20 mouse cellular contexts compared by ENCODE assay signal in genomic region chr16:36951029-36951428, GRCm38 (mm10). TPM values are rescaled to one million over a fixed set of nuclear protein-coding genes. Genes with fewer than 3 reads are reported as not detected.
DNase-seq lines count a peak whose midpoint lies in the region; ATAC-seq and TF ChIP-seq lines count a peak whose summit lies in the region.
"Had no signal": no experiment of that assay in that cellular context is flagged by ENCODE, and none has a peak within 500 bp of the region (broad histone marks: within the 10 kb centered on the region; RNA-seq: fewer than 3 reads in every experiment).

No protein-coding gene starts in this region.

- POLR2A ChIA-PET in Patski (lab: Charles Lee), result no interaction called here

- H3K9me3 ChIP-seq in forebrain, embryonic 10.5 days, result no peaks in the 10 kb centered on the region
- no peaks in the 10 kb centered on the region for H3K9me3 ChIP-seq in forebrain, embryonic 16.5 days (ENCODE audit: control insufficient read depth, low read length)
- H3K9me3 ChIP-seq: embryonic facial prominence, embryonic 12.5 days; midbrain, embryonic 12.5 days had no signal

- 48% methylated on average over 4 of the region's 4 CpGs for WGBS in forebrain, embryonic 10.5 days
- WGBS in forebrain, embryonic 16.5 days, result 28% methylated on average over 4 of the region's 4 CpGs

- CTCF ChIA-PET in Patski (lab: Charles Lee), result interaction anchor here (1.7 kb wide), 1 partner anchor 12 kb away, joined by 7 read pairs; no protein-coding TSS in a partner anchor

- H3K36me3 ChIP-seq in forebrain, embryonic 10.5 days (replicated peaks), result no peaks in the 10 kb centered on the region
- H3K36me3 ChIP-seq in forebrain, embryonic 16.5 days (ENCODE audit: control insufficient read depth, insufficient read depth), result no peaks in the 10 kb centered on the region
- H3K36me3 ChIP-seq: embryonic facial prominence, embryonic 12.5 days; midbrain, embryonic 12.5 days had no signal

- no peak overlapping the region for H3K4me3 ChIP-seq in forebrain, embryonic 10.5 days
- H3K4me3 ChIP-seq in forebrain, embryonic 16.5 days (replicated peaks; ENCODE audit: low read length), result no peak overlapping the region
- H3K4me3 ChIP-seq: embryonic facial prominence, embryonic 12.5 days; gastrocnemius, adult 2 months; heart, adult 2 months; midbrain, embryonic 12.5 days had no signal

- in situ Hi-C loops in Patski (cut with MboI; ENCODE audit: low pct_unique_long_range_greater_than_20kb), result no loop called here

- ATAC-seq in forebrain, embryonic 16.5 days, result no peak
- peak; percentile 80 for ATAC-seq in Patski
- ATAC-seq: forebrain, postnatal 0 days had no signal

- no peak overlapping the region for H3K27ac ChIP-seq in forebrain, embryonic 10.5 days
- no peak overlapping the region for H3K27ac ChIP-seq in forebrain, embryonic 16.5 days (ENCODE audit: low read length)
- H3K27ac ChIP-seq: embryonic facial prominence, embryonic 12.5 days; gastrocnemius, adult 2 months; heart, adult 2 months; midbrain, embryonic 12.5 days; stomach, postnatal 0 days had no signal

- DNase-seq in forebrain, embryonic 10.5 days (ENCODE audit: extremely low spot score, low spot score), result peak; percentile 13
- peak; percentile 24 to 41 for DNase-seq in layer of hippocampus, postnatal 10 days (ENCODE audit: low spot score in 2 of 2)
- no peak for DNase-seq in layer of hippocampus, adult 9-10 months (ENCODE audit: low spot score)
- DNase-seq in Patski (ENCODE audit: low read depth, low spot score) (peak; percentile 27), MN1 (ENCODE audit: low spot score) (no peak)
- peak; percentile 93 to 96 for DNase-seq in cerebellum, postnatal 10 days
- DNase-seq in thymus, postnatal 4 days, result no peak
- DNase-seq: adrenal gland, postnatal 10 days; forebrain, postnatal 0 days; gastrocnemius, adult 2 months; heart, adult 2 months; kidney, adult 9 months; layer of hippocampus, postnatal 36 days; lung, adult 2 months; lung, postnatal 4 days; thymus, postnatal 14 days had no signal

- peaks cover 11% of the 10 kb centered on the region for H3K4me1 ChIP-seq in forebrain, embryonic 10.5 days
- no peaks in the 10 kb centered on the region for H3K4me1 ChIP-seq in forebrain, embryonic 16.5 days (replicated peaks; ENCODE audit: control insufficient read depth, insufficient read depth, low read length)
- H3K4me1 ChIP-seq: embryonic facial prominence, embryonic 12.5 days had no signal

- no peak overlapping the region for H3K4me2 ChIP-seq in forebrain, embryonic 16.5 days (ENCODE audit: low read length)
- H3K4me2 ChIP-seq: embryonic facial prominence, embryonic 12.5 days; midbrain, embryonic 12.5 days had no signal

- no peaks in the 10 kb centered on the region for H3K27me3 ChIP-seq in forebrain, embryonic 10.5 days (ENCODE audit: poor library complexity, severe bottlenecking)
- H3K27me3 ChIP-seq in forebrain, embryonic 16.5 days (replicated peaks; ENCODE audit: control insufficient read depth, insufficient read depth, low read length), result no peaks in the 10 kb centered on the region
- no peaks in the 10 kb centered on the region for H3K27me3 ChIP-seq in Patski
- H3K27me3 ChIP-seq: embryonic facial prominence, embryonic 12.5 days; midbrain, embryonic 12.5 days had no signal

- no peak for TF ChIP-seq CTCF in Patski (IDR thresholded peaks at IDR 0.05)

- no peak overlapping the region for H3K9ac ChIP-seq in forebrain, embryonic 16.5 days (replicated peaks; ENCODE audit: low read depth, low read length)
- H3K9ac ChIP-seq: embryonic facial prominence, embryonic 12.5 days; forebrain, postnatal 0 days; midbrain, embryonic 12.5 days had no signal

RNA-seq across cellular contexts. Expression of gene Hcls1, which starts 16.2 kb away (rescaled TPM):
- 1.7 and 2.9 TPM in 2 replicates for polyA plus RNA-seq in forebrain, embryonic 10.5 days (2016; fragmentation: Nextera tagmentation; extraction: Ambion mirVana)
- polyA plus RNA-seq in forebrain, embryonic 16.5 days (2015; fragmentation: Nextera tagmentation; extraction: Ambion mirVana), result 1.4 and 2.3 TPM in 2 replicates
- total RNA-seq in layer of hippocampus, postnatal 10 days (2021), result 1 to 10 TPM; 4.3 to 5.8 TPM
- not detected for polyA plus RNA-seq in Patski (2021)

RNA-seq across cellular contexts. Expression of gene Fbxo40, which starts 39.2 kb away (rescaled TPM):
- polyA plus RNA-seq in forebrain, embryonic 10.5 days (2016; fragmentation: Nextera tagmentation; extraction: Ambion mirVana), result 0.09 and 0.12 TPM in 2 replicates
- 0.08 and 0.15 TPM in 2 replicates for polyA plus RNA-seq in forebrain, embryonic 16.5 days (2015; fragmentation: Nextera tagmentation; extraction: Ambion mirVana)
- total RNA-seq in layer of hippocampus, postnatal 10 days (2021), result under 1 TPM in 1 of 2 experiments, not detected in 1; 0.14 TPM
- polyA plus RNA-seq in Patski (2021), result 0.01 TPM
- polyA plus RNA-seq: midbrain, embryonic 12.5 days; stomach, postnatal 0 days had no signal

Comparison
In these comparisons a context has a peak if more than half of its experiments do, and no peak if none do; other contexts are left out.
1. DNase-seq: peak in forebrain, embryonic 10.5 days (single experiment), layer of hippocampus, postnatal 10 days (2 of 2), Patski (single experiment) and cerebellum, postnatal 10 days (2 of 2); none in layer of hippocampus, adult 9-10 months (single experiment), thymus, postnatal 4 days (single experiment) and MN1 (single experiment).